Mouse (Mus musculus) NIH3T3 (cell line): Measurements from ENCODE around the gene Ppp1r14a.
A peak's percentile ranks its signal among the peaks of the same experiment; 100 is the strongest.

Source experiments
- DNase-seq: peaks from one replicate; pipeline ENCODE4 v3.0.0-alpha.2; 2012; ENCODE audit warnings: low read depth

Gene Ppp1r14a

GRCm38 (mm10) chr7:29279924-29280323 is 9.2 kb upstream of the Ppp1r14a start:
- no peak for DNase-seq

DNA sequence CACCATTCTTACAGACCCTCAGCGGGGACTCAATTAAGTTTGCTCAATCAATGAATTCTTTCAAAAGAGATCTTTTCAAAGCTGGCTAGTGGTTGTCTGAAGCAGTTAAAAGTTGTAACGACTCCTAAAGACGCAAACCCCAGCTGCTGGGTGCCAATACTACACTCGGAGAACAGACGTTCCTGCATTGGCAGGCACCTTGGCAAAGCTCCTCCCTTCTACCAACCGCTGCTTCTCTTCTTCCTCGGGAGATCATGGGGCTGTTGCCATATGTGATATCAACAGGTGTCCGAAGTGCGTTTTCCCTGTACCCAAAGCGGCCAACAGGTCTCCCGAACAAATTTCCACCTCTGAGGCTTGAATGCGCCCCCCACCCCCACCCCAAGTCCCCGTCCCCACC is 8.3 kb upstream of the Ppp1r14a start:
- DNase-seq, result no peak

- no peak for DNase-seq
Observed at GRCm38 (mm10) chr7:29281201-29282073, 7.7 kb upstream of the Ppp1r14a start, which contains the start of gene Spint2. Spint2 (minus strand) TSS chr7:29281912.

DNA sequence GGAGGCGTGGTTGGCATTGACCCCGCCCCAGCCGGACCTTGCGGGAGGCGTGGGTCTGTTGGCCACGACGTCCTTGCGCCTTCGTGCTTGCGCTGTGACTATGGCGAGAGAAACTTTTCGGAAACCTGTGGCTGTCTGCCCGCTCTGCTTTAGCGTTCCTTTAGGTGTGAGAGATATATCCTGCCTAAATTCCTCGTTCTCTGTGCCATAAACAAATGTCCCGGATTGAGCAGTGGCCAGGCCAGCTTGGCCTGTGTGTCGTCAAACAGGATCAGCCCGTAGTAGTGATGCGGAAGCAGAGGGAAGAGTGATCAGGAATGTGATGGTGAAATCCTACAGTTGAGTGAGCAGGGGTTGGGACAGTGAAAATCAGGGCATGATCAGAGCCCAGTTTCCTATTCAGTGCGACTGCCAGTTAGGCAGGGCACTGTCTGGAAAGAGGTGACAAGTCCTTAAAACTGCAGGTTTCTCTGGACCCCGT is 7.0 kb upstream of the Ppp1r14a start:
- DNase-seq, result no peak

GRCm38 (mm10) chr7:29283876-29284275 is 5.2 kb upstream of the Ppp1r14a start:
- no peak for DNase-seq

- no peak for DNase-seq
Observed at GRCm38 (mm10) chr7:29284523-29284922, 4.6 kb upstream of the Ppp1r14a start.

DNA sequence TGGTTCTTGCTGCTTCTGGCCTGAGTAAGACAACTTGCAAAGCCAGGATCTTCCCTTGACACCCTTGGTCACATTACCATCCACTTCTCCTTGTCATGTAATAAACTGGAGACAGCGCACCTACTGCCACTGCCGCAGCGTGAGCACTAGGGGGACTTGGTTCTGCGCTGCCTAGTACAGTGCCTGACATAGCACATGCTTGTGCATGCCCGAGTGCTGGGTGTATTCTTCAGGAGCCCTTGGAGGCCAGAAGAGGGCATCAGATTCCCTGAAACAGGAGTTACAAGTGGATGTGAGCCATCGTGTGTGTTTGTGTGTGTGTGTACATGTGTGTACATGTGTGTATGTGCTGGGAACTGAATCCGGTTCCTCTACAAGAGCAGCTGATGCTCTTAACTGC is 1.6 kb upstream of the Ppp1r14a start:
- no peak for DNase-seq

DNA sequence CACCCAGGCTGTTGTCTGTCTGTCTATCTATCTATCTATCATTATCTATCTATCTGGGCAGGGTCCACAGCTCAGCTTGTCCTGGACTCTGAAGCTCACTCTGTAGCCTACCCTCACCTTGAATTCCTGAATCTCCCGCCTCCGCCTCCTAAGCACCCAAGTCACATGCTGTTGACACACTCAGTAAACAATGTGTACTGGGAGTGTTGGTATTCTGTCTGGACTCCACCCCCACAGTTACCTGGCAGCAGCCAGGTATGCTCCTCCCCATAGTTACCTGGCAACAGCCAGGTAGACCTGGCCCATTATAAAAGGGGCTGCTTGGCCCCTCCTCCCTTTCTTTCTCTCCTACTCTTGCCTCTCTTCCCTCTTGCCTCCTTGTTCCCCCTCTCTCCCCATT is 1.0 kb upstream of the Ppp1r14a start:
- no peak for DNase-seq

- DNase-seq, result no peak
Observed at GRCm38 (mm10) chr7:29289856-29290255, 748 bp downstream of the Ppp1r14a start.

- no peak for DNase-seq
Observed at GRCm38 (mm10) chr7:29290691-29291485, 1.8 kb downstream of the Ppp1r14a start.

DNA sequence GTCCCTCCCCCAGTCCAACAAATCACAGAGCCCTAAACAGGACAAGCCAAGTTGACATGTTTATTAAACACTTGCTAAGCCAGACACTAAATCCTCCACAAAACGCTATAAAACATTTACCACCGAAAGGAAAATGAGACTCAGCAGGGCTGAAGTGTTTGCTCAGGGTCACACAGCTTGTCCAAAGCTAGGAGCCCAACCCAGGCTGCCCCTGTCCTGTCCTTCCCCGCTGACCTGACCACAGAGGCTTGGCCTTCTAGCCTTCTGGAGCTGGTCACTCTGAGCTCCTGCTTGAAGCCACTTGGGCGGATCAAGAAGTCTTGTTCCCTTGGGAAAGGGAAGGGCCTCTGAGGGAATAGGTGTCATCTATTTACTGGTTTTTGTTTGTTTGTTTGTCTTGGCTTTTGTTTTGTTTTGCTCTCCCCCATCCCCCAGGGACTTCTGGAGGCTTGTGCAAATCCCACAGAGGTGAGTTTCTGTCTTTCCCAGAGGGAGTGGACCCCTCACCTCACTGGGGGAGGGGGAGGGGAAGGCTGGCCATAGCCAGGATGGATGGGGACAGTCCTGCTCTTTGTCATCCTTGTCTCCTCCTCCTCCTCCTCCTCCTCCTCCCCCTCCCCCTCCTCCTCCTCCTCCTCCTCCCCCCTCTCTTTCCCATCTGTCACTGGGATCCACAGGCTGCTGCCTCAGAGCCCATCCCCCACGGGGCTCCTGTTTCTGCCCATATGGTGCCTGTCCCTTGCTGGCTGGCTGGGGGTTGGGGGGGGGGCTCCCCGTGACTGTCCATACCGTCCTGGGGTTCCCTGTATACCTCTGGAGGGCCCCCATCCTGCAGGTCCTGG is 2.7 kb downstream of the Ppp1r14a start:
- no peak for DNase-seq

GRCm38 (mm10) chr7:29292458-29293098 is 3.5 kb downstream of the Ppp1r14a start:
- DNase-seq, result no peak

GRCm38 (mm10) chr7:29293131-29294065 is 4.3 kb downstream of the Ppp1r14a start:
- DNase-seq, result no peak

DNA sequence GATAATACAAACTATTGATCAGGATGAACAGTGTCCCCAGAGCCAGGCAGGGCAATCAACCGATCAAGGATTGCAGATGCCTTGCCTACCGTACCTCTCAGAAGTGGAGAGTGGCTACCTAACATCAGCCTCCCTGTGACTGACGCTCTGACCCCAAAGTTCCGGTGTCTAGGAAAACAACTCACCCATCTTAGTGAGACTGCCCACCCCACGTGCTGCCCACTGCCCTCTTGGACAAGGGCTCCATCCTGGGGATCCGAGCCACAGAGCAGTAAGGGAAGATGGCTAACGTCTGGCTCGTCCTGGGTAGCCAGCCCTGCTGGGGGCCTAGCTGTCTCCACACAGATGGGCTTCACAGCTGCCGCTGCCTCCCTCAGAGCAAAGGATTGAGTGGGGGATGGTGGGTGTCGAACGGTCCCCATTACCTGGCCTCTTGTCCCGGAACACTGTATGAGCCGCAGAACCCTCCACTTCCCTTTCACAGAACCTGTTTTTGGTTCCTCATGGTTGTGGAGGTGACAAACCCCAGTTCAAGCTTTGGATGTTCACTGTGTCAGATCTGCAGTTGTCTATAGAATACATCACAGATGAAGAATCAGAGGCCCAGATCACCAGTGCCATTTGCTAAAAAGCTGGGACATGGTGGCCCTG is 5.1 kb downstream of the Ppp1r14a start:
- no peak for DNase-seq

DNA sequence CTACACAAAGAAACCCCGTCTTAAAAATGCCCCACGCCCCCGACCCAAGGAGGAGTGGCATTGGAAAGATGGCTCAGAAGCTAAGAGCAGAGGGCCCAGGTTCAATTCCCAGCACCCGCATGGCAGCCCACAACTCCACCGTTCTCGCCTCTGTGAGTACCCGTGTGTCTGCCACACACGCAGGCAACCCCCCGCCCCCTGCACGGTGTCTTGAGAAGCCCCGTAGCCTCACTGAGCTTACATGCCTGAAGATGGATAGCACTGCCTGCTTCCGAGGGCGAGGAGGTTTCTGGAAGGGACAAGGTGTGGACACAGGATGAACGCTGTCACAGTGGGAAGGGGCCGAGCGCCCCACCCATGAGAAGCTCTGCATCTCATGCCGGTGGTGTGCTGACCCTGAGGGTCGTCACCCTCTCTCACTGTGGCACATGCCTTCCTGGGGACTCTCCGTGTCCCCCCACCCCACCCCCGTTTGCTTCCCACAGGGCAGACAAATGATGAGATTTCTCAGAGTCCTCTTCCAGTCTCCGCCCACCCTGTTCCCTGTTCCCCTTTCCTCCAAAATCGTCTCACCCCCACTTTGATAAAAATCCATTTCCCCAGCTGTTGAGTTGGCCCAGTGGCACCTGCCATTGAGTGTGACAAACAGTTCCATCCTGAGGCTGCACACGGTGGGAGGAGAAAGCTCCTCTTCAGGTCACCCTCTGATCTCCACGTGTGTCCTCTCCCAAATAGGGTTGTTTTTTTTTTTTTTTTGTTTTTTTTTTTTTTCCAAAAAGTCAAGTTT is 6.9 kb downstream of the Ppp1r14a start:
- no peak for DNase-seq

GRCm38 (mm10) chr7:29296998-29297397 is 7.9 kb downstream of the Ppp1r14a start:
- DNase-seq, result peak; percentile 88

- DNase-seq, result peak; percentile 88
Observed at GRCm38 (mm10) chr7:29301127-29301566, 12.0 kb downstream of the Ppp1r14a start.

DNA sequence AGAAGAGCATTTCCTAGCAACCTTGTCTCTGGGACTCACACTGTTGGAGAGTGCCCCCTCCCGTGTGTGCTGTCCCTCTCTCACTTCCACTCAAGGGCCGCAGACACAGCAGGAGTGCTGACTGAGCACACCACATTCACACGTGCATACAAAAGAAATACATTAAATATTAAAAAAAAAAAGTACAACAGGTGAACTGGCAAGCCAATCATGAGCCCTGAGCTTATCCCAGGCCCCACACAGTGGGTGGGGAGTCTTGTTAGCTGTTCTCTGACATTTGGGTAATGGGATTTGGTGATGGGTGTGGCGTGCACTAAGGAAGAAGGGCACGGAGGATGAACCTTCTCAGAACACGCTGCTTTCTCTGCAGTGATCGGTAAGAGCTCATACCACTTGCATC is 13.5 kb downstream of the Ppp1r14a start:
- DNase-seq, result no peak
